8 mouse cellular contexts compared by ENCODE assay signal in genomic region chr11:90417921-90418320, GRCm38 (mm10). TPM values are rescaled to one million over a fixed set of nuclear protein-coding genes. Genes with fewer than 3 reads are reported as not detected.
DNase-seq lines count a peak whose midpoint lies in the region; ATAC-seq and TF ChIP-seq lines count a peak whose summit lies in the region.

No protein-coding gene starts in this region.

- TF ChIP-seq CTCF in stomach, postnatal 0 days (IDR thresholded peaks at IDR 0.05; ENCODE audit: low read depth), result peak; percentile 31

- H3K36me3 ChIP-seq in forebrain, embryonic 11.5 days (ENCODE audit: control insufficient read depth, insufficient read depth, low read length), result no peaks in the 10 kb centered on the region
- H3K36me3 ChIP-seq in heart, embryonic 16.5 days (ENCODE audit: control insufficient read depth, insufficient read depth), result no peaks in the 10 kb centered on the region
- H3K36me3 ChIP-seq in liver, embryonic 13.5 days, result no peaks in the 10 kb centered on the region
- no peaks in the 10 kb centered on the region for H3K36me3 ChIP-seq in neural tube, embryonic 12.5 days
- no peaks in the 10 kb centered on the region for H3K36me3 ChIP-seq in stomach, postnatal 0 days (ENCODE audit: control insufficient read depth, insufficient read depth, low read length)

- DNase-seq in CD4-positive, CD25-positive, alpha-beta regulatory T cell, adult 2 months (ENCODE audit: low read depth, low spot score), result peak; percentile 90
- DNase-seq in c-Kit-positive CD71-negative TER-119-negative erythroid progenitor cells, embryonic 14.5 days (ENCODE audit: low read depth), result peak; percentile 70
- DNase-seq in forebrain, embryonic 11.5 days (ENCODE audit: low spot score), result peak; percentile 97
- DNase-seq in kidney, postnatal 25 days, result peak; percentile 99 to 100
- peak; percentile 65 for DNase-seq in liver, embryonic 13.5 days
- DNase-seq in stomach, postnatal 0 days (ENCODE audit: low spot score), result peak; percentile 95

- H3K9ac ChIP-seq in forebrain, embryonic 11.5 days (ENCODE audit: low read length), result peak overlapping the region; percentile 14; the same call in 1 of the 2 replicates
- peak overlapping the region; percentile 71 for H3K9ac ChIP-seq in heart, embryonic 16.5 days (ENCODE audit: low read length)
- H3K9ac ChIP-seq in liver, embryonic 13.5 days, result no peak overlapping the region
- 0 out of 2 replicates have a peak overlapping the region, but pooled peaks have one; percentile 17 for H3K9ac ChIP-seq in neural tube, embryonic 12.5 days
- no peak overlapping the region for H3K9ac ChIP-seq in stomach, postnatal 0 days (ENCODE audit: low read length)

- H3K4me3 ChIP-seq in forebrain, embryonic 11.5 days (ENCODE audit: low read depth, low read length), result peak overlapping the region; percentile 13; the same call in 1 of the 2 replicates
- H3K4me3 ChIP-seq in heart, embryonic 16.5 days (ENCODE audit: low read length), result peak overlapping the region; percentile 48
- peak overlapping the region; percentile 30 for H3K4me3 ChIP-seq in liver, embryonic 13.5 days (replicated peaks)
- peak overlapping the region; percentile 23; the same call in 1 of the 2 replicates for H3K4me3 ChIP-seq in neural tube, embryonic 12.5 days
- H3K4me3 ChIP-seq in stomach, postnatal 0 days (ENCODE audit: low read depth, low read length), result peak overlapping the region; percentile 26

- TF ChIP-seq EP300 in stomach, postnatal 0 days (optimal IDR thresholded peaks at IDR 0.05), result no peak

- H3K27me3 ChIP-seq in forebrain, embryonic 11.5 days (ENCODE audit: control insufficient read depth, insufficient read depth, low read length), result peaks cover 7% of the 10 kb centered on the region; the same call in 1 of the 2 replicates
- H3K27me3 ChIP-seq in heart, embryonic 16.5 days (ENCODE audit: control insufficient read depth, insufficient read depth, low read length), result 0 out of 2 replicates have a peak, but pooled peaks cover 3% of the 10 kb centered on the region
- H3K27me3 ChIP-seq in liver, embryonic 13.5 days, result peaks cover 33% of the 10 kb centered on the region
- peaks cover 4% of the 10 kb centered on the region; the same call in 1 of the 2 replicates for H3K27me3 ChIP-seq in neural tube, embryonic 12.5 days (replicated peaks)
- H3K27me3 ChIP-seq in stomach, postnatal 0 days (ENCODE audit: control insufficient read depth, insufficient read depth, low read length), result no peaks in the 10 kb centered on the region

- H3K27ac ChIP-seq in forebrain, embryonic 11.5 days (ENCODE audit: low read depth, low read length), result no peak overlapping the region
- H3K27ac ChIP-seq in heart, embryonic 16.5 days (ENCODE audit: low read length), result no peak overlapping the region
- H3K27ac ChIP-seq in liver, embryonic 13.5 days, result no peak overlapping the region
- H3K27ac ChIP-seq in neural tube, embryonic 12.5 days, result no peak overlapping the region
- no peak overlapping the region; the same call in 1 of the 2 replicates for H3K27ac ChIP-seq in stomach, postnatal 0 days (replicated peaks)

- H3K4me2 ChIP-seq in forebrain, embryonic 11.5 days (ENCODE audit: low read depth, low read length, severe bottlenecking), result peak overlapping the region; percentile 41
- H3K4me2 ChIP-seq in heart, embryonic 16.5 days (ENCODE audit: low read depth, low read length), result peak overlapping the region; percentile 83
- peak overlapping the region; percentile 49 for H3K4me2 ChIP-seq in liver, embryonic 13.5 days
- peak overlapping the region; percentile 62 for H3K4me2 ChIP-seq in neural tube, embryonic 12.5 days (replicated peaks)
- H3K4me2 ChIP-seq in stomach, postnatal 0 days (replicated peaks; ENCODE audit: low read depth), result peak overlapping the region; percentile 53

- under 1% methylated on average over 42 of the region's 42 CpGs for WGBS in forebrain, embryonic 11.5 days
- WGBS in heart, embryonic 16.5 days, result under 1% methylated on average over 42 of the region's 42 CpGs
- WGBS in liver, embryonic 13.5 days (ENCODE audit: insufficient replicate concordance), result under 1% methylated on average over 42 of the region's 42 CpGs
- 1% methylated on average over 42 of the region's 42 CpGs for WGBS in neural tube, embryonic 12.5 days
- WGBS in stomach, postnatal 0 days, result under 1% methylated on average over 41 of the region's 42 CpGs

- H3K9me3 ChIP-seq in forebrain, embryonic 11.5 days (ENCODE audit: control insufficient read depth, low read length), result no peaks in the 10 kb centered on the region
- H3K9me3 ChIP-seq in heart, embryonic 16.5 days (replicated peaks; ENCODE audit: control insufficient read depth, low read length), result peaks cover 5% of the 10 kb centered on the region
- H3K9me3 ChIP-seq in liver, embryonic 13.5 days (replicated peaks), result no peaks in the 10 kb centered on the region
- H3K9me3 ChIP-seq in neural tube, embryonic 12.5 days, result no peaks in the 10 kb centered on the region
- H3K9me3 ChIP-seq in stomach, postnatal 0 days (ENCODE audit: control insufficient read depth, low read length), result no peaks in the 10 kb centered on the region

- H3K4me1 ChIP-seq in forebrain, embryonic 11.5 days (replicated peaks; ENCODE audit: control insufficient read depth, insufficient read depth, low read length), result no peaks in the 10 kb centered on the region
- H3K4me1 ChIP-seq in heart, embryonic 16.5 days (ENCODE audit: control insufficient read depth, insufficient read depth, low read length), result peaks cover 7% of the 10 kb centered on the region
- peaks cover 9% of the 10 kb centered on the region; the same call in 1 of the 2 replicates for H3K4me1 ChIP-seq in liver, embryonic 13.5 days (replicated peaks)
- peaks cover 4% of the 10 kb centered on the region; the same call in 1 of the 2 replicates for H3K4me1 ChIP-seq in neural tube, embryonic 12.5 days
- H3K4me1 ChIP-seq in stomach, postnatal 0 days (replicated peaks; ENCODE audit: control insufficient read depth, insufficient read depth), result no peaks in the 10 kb centered on the region

- peak; percentile 99 for ATAC-seq in forebrain, embryonic 11.5 days (replicated peaks; ENCODE audit: low FRiP score)
- ATAC-seq in heart, embryonic 16.5 days (replicated peaks; ENCODE audit: extremely low read depth, insufficient read depth, low FRiP score), result peak; percentile 97
- ATAC-seq in liver, embryonic 13.5 days (ENCODE audit: low read depth), result peak; percentile 94
- peak; percentile 99 for ATAC-seq in neural tube, embryonic 12.5 days (ENCODE audit: low FRiP score, low read depth)
- ATAC-seq in stomach, postnatal 0 days (ENCODE audit: low FRiP score, low TSS enrichment), result peak; percentile 99

RNA-seq across cellular contexts. Expression of gene Hlf, which starts 27.2 kb away (rescaled TPM):
- polyA plus RNA-seq in forebrain, embryonic 11.5 days (2014; fragmentation: Nextera tagmentation; extraction: Ambion mirVana), result 1.2 and 2.2 TPM in 2 replicates
- 5.3 and 5.7 TPM in 2 replicates for polyA plus RNA-seq in heart, embryonic 16.5 days (2015; fragmentation: Nextera tagmentation; extraction: Ambion mirVana)
- polyA plus RNA-seq in liver, embryonic 13.5 days (2015; fragmentation: Nextera tagmentation; extraction: Ambion mirVana), result 3.6 and 5.3 TPM in 2 replicates
- 1.8 and 2.5 TPM in 2 replicates for polyA plus RNA-seq in neural tube, embryonic 12.5 days (2016; fragmentation: Nextera tagmentation; extraction: Ambion mirVana)
- polyA plus RNA-seq in stomach, postnatal 0 days (2015; fragmentation: Nextera tagmentation; extraction: Ambion mirVana), result 1.2 and 1.6 TPM in 2 replicates

Comparison
In these comparisons a context has a peak if more than half of its experiments do, and no peak if none do; other contexts are left out.
1. H3K9ac ChIP-seq: peak in forebrain, embryonic 11.5 days (single experiment), heart, embryonic 16.5 days (single experiment) and neural tube, embryonic 12.5 days (single experiment); none in liver, embryonic 13.5 days (single experiment) and stomach, postnatal 0 days (single experiment).
2. Peak in every context shown above with its lines, with median percentiles within 50 percentile points of each other: DNase-seq, ATAC-seq, H3K4me2 ChIP-seq and H3K4me3 ChIP-seq.